Mouse (Mus musculus): Measurements from ENCODE around the gene Sft2d2.

Sft2d2 gene

DNA sequence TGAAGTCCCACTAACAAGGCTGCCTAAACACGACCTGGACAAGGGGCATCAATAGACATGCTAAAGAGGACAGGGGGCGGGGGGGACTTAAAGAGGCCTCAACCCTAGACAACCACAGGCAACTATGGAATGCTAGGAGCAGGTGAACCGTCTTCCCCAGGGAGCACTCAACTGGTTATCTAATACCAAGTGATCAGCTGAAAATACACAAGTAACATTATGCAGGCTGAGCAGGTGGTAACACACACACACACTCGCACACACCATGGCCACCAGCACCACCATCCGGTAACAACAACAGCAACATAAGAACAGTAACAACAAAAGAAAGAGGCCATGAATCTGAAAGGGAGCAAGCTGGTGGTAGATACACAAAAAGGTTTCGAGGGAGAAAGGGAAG is 4.2 kb downstream of the Sft2d2 start:
- no peak for DNase-seq

GRCm38 (mm10) chr1:165188806-165189580 is 5.2 kb downstream of the Sft2d2 start:
- DNase-seq = no peak

GRCm38 (mm10) chr1:165187357-165187756 is 6.9 kb downstream of the Sft2d2 start:
- no peak for DNase-seq

- DNase-seq = no peak
Observed at GRCm38 (mm10) chr1:165186491-165186890, 7.7 kb downstream of the Sft2d2 start.

DNA sequence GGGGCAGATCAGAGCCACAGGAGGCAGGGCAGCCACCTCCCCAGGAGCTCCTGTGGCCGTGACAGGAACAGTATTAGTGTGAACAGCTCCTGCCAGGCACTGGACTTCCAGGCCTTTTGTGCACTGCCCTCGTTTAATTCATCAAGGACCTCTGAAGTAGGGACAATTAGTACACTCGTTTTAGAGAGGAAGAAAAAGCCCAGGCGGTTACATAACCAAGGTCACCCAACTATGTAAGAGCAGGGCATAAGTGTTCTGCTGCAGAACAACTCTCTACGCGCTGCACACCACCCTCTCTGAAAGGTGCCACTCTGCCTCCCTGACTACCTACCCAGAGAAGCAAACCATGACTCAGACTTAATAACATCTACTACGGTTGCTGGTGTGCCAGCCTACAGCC is 9.1 kb downstream of the Sft2d2 start:
- peak; percentile 86 for DNase-seq

DNA sequence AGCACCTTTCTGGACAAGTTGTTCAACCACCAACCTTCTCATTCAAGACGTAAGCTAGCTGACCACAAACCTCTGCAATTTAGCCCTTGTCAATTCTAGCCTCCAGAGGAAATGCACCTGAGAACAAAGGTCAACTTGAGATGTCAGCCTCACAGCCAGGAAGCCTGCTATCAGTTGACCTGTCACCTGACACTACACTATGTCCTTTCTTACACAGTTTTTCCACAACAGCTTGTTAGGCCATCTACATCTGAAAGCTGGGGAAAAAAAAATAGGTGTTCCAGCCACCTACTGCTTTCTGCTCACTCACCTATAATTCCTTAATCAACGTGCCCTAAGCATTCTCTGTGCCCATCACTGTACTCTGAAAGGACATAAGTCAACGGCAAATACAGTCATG is 10.1 kb downstream of the Sft2d2 start:
- DNase-seq = no peak

- peak; percentile 83 for DNase-seq
Observed at GRCm38 (mm10) chr1:165183400-165183799, 10.8 kb downstream of the Sft2d2 start.

GRCm38 (mm10) chr1:165179321-165179720 is 14.9 kb downstream of the Sft2d2 start:
- DNase-seq = no peak

DNA sequence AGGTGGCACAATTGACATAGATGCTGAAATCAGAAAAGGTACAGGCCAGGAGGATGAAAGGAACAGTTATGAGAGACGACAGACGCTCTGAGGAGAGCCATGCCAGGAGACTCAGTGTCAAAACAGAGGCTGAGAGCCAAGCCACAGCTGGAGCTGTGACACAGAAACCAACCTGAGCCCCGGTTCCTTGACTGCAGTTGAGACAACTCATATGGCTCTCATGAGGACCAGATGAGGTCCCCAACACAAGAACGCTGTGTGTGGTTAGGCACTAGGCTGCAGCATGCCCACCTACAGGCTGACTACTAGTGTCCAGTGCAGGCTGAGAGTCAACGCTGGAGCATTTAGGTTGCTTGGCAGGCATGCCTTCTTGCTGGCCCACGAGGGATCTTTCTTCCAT is 16.2 kb downstream of the Sft2d2 start:
- no peak for DNase-seq

- DNase-seq = no peak
Observed at GRCm38 (mm10) chr1:165174059-165174616, 20.1 kb downstream of the Sft2d2 start.

DNA sequence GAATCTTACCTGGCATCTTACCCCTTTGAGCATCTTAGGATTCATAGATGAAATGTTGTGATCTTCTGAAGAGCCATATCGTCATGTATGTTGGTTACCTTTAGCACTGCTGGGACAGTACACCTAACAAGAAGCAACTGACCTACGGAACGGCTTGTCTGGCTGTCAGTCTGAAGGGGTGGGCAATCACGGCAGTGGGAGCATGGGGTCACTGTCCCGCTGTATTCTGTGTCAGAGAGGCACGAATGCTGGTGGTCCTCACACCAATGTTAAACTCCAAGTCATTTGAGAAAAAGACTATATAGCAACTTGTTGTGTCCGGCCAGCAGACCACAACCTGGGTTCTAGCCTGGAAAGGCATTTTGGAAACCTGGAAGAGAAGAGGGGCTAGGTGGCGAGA is 23.0 kb downstream of the Sft2d2 start:
- DNase-seq = no peak

DNA sequence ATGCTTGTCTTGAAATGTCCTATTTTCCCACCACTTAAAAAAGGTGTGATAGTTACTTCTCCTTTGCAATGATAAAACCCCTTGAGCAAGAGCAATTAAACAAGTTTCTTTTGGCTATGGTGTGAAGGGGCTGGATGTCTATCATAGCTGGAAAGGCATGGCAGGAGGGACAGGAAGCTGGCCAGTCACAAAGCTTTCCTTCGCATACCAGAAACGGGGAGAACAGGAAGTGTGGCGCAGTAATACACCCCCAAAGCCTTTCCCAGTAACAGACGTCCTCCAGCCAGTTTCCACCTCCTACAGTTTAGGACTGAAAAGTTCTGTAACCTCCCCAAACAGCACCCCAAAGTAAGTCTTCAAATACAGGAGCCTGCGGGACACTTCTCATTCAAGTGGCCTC is 24.1 kb downstream of the Sft2d2 start:
- no peak for DNase-seq

DNA sequence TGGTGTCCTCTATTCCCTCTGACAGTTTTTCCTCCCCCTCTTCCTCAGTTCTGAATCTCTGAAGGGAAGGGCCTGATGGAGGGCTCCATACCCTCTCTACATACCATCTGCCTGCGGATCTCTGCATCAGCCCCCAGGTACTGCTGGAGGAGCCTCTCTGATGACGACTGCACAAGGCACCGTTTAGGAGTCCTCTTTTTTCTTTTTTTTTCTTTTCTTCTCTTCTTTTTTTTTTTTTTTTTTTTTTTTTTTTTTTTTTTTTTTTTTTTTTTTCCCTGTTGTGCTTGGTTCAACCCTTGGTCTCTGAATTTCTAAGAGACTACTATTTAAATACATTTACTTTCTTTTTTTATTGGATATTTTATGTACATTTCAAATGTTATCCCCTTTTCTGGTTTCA is 24.8 kb downstream of the Sft2d2 start:
- DNase-seq = no peak

GRCm38 (mm10) chr1:165164920-165165319 is 29.3 kb downstream of the Sft2d2 start:
- DNase-seq = no peak

GRCm38 (mm10) chr1:165160723-165161405 is 33.4 kb downstream of the Sft2d2 start, which contains the start of gene Tbx19:
Gene Tbx19 (minus strand): TSS chr1:165160773.
- no peak for DNase-seq

- DNase-seq = no peak
Observed at GRCm38 (mm10) chr1:165158841-165159240, 35.4 kb downstream of the Sft2d2 start.

DNA sequence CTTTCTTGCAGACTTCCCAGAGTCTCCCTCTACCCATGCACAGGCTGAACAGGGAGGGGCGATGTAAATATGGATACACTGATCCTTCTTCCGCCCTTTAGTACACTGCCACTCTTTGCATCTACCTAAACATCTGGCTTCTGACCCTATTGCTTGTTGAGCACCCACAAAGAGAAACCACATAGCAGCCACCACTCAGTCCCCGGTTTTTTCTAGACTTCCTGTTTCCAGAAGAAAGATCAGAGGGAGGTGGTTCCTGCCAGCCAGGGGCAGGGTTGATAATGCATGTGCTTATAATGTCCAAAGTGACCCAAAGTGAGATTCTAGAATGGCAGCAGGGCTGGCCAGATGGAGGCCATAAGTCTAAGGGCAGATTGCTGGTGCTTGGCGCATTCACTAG is 40.1 kb downstream of the Sft2d2 start:
- no peak for DNase-seq

GRCm38 (mm10) chr1:165151216-165151615 is 43.0 kb downstream of the Sft2d2 start:
- DNase-seq = no peak

DNA sequence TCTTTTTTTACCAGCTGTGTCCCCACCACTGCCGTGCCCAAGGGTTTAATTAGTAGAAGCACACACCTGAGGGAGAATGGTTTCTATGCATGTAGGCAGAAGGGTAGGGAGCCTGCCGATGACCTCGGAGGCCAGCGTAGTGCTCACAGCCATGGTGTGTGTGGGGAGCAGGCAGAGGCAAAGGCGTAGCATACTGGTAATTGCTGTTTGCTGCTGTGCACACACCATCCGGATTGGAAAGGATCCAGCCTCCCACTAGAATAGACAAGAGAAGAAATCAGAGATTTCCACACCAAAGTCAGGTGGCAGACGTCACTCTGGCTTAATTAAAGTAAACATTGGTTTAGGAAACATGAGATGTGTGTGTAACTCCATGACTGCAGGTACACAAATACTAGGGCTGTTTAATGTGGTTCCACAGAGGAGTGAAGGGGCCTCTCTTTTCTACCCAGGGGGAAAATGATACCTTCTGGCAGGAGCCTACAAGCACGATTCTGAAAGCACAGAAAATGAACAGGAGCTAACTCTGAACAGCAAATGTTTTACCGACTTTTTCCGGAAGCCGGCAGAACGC is 51.8 kb downstream of the Sft2d2 start:
- DNase-seq = peak; percentile 4

DNA sequence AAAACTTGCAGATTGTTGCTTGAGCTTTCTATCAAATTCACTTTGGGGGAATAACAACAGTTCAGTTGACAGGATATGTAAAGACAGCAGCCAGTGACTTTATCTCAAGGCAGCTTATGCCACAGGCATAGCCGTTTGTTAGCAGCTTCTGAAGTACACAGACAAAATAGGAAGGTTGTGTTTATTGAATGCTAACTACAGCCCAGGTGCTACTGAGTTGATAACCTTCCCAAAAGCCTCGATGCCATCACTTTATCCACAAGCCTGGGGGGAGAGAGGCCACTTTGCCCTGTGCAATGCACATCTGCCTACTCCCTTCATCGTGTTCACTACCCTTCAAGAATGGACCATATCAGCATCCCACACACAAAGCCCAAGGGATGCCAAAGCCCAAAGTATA is 54.0 kb downstream of the Sft2d2 start:
- DNase-seq = no peak

DNA sequence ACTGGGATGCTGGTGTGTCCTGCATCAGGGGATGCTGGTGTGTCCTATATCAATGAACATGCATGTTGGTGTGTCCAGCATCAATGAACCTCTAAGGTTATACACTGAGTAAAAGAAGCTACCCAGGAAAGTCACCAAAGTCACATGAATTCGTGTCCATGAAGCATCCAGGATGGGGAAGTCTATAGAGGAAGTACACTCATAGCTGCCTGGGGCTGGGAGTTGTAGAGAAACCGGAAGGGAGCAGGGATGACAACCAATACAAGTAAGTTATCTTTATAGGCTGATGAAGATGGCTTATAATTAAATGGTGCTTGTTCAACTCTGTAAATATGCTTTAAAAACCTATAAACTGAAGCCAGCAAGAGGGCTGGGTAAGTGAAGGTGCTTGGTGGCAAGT is 60.4 kb downstream of the Sft2d2 start:
- DNase-seq = no peak

DNA sequence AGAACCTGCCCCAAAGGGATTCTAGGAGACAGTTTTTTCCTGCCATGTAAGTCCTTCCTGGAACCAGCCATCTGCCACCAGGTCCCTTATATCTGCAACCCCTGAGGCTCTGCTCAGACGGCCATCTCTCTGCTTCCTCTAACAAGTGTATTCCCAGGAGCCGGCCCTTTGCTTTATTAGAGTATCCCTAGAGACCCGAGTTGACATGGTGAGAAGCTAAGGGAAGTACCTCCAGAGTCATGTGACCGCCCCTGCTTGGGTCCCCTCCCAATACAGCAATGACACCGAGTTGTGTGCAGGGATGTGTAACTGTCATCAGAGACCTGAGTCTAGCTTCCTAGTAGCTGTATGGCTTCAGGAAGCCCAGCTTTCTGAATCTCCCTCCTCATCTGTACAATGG is 61.0 kb downstream of the Sft2d2 start:
- DNase-seq = no peak

- DNase-seq = peak; percentile 83
Observed at GRCm38 (mm10) chr1:165132187-165132877, 61.9 kb downstream of the Sft2d2 start.

Data from lung, postnatal 36 days (tissue).